Comparison of ENCODE assay signal across 16 mouse cellular contexts in the genomic region with DNA sequence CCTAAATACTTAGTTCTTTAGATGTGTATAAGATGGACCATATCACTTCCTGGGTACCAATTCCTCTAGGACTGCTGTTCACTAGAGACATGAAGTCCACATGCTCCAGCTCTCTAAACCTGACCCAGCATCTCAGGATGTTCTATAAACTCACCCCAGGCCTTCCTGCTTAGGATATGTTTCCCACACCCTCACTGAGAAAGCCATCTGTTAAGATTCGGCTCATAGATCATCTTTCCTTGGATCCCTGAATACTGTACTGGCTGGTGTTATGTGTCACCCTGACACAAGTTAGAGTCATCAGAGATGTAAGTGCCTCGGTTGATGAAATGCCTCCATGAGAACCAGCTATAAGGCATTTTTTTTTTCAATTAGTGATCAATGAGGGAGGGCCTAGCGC.
"Had no signal": no experiment of that assay in that cellular context is flagged by ENCODE, and none has a peak within 500 bp of the region (broad histone marks: within the 10 kb centered on the region; RNA-seq: fewer than 3 reads in every experiment).

No protein-coding gene starts in this region.

- H3K9ac ChIP-seq: lung, embryonic 15.5 days; midbrain, embryonic 13.5 days; midbrain, embryonic 15.5 days; neural tube, embryonic 12.5 days had no signal

- DNase-seq: lung, adult 2 months; lung, postnatal 14 days; lung, postnatal 36 days; right cerebral cortex, postnatal 25 days; right cerebral cortex, postnatal 4 days; spleen, adult 18-20 months; thymus, adult 18-20 months; thymus, postnatal 14 days; thymus, postnatal 36 days had no signal

- H3K4me3 ChIP-seq: lung, embryonic 15.5 days; megakaryocyte, embryonic 14.5 days; midbrain, embryonic 13.5 days; midbrain, embryonic 15.5 days; neural tube, embryonic 12.5 days had no signal

- H3K36me3 ChIP-seq: lung, embryonic 15.5 days; midbrain, embryonic 13.5 days; midbrain, embryonic 15.5 days; neural tube, embryonic 12.5 days had no signal

- ATAC-seq: lung, postnatal 0 days; midbrain, embryonic 13.5 days had no signal

- H3K27me3 ChIP-seq: lung, embryonic 15.5 days; midbrain, embryonic 13.5 days; midbrain, embryonic 15.5 days; neural tube, embryonic 12.5 days had no signal

- H3K4me1 ChIP-seq: neural tube, embryonic 12.5 days had no signal

- H3K27ac ChIP-seq: lung, embryonic 15.5 days; macrophage; midbrain, embryonic 13.5 days; midbrain, embryonic 15.5 days; neural tube, embryonic 12.5 days had no signal
